ENCODE assay signal across 8 mouse cellular contexts in genomic region chr14:29978254-29979204, GRCm38 (mm10). TPM values are rescaled to one million over a fixed set of nuclear protein-coding genes. Genes with fewer than 3 reads are reported as not detected.
DNase-seq lines count a peak whose midpoint lies in the region; ATAC-seq and TF ChIP-seq lines count a peak whose summit lies in the region.

Gene Actr8, plus strand, starts transcription at chr14:29978337.

- peaks cover 10% of the 10 kb centered on the region for H3K4me1 ChIP-seq in hindbrain, embryonic 10.5 days (replicated peaks)
- H3K4me1 ChIP-seq in lung, postnatal 0 days (ENCODE audit: insufficient read depth, low read depth, low read length) = peaks cover 9% of the 10 kb centered on the region; the same call in 1 of the 2 replicates

- TF ChIP-seq CTCF in lung, postnatal 0 days (IDR thresholded peaks at IDR 0.05) = no peak

- H3K9ac ChIP-seq in lung, postnatal 0 days (replicated peaks; ENCODE audit: low read depth) = peak within 1 kb of the TSS; percentile 80

- 4% methylated on average over 44 of the region's 44 CpGs for WGBS in hindbrain, embryonic 10.5 days
- WGBS in lung, postnatal 0 days = under 1% methylated on average over 33 of the region's 44 CpGs

- H3K9me3 ChIP-seq in hindbrain, embryonic 10.5 days = peaks cover 12% of the 10 kb centered on the region
- no peaks in the 10 kb centered on the region for H3K9me3 ChIP-seq in lung, postnatal 0 days (ENCODE audit: low read length)

- no peak for TF ChIP-seq EP300 in lung, postnatal 0 days (IDR thresholded peaks at IDR 0.05)

- no peaks in the 10 kb centered on the region for H3K27me3 ChIP-seq in hindbrain, embryonic 10.5 days (ENCODE audit: insufficient read depth, poor library complexity, severe bottlenecking)
- no peaks in the 10 kb centered on the region for H3K27me3 ChIP-seq in lung, postnatal 0 days (replicated peaks; ENCODE audit: insufficient read depth, low read length)

- H3K27ac ChIP-seq in hindbrain, embryonic 10.5 days = peak within 1 kb of the TSS; percentile 97
- H3K27ac ChIP-seq in lung, postnatal 0 days (ENCODE audit: low read length) = peak within 1 kb of the TSS; percentile 89

- ATAC-seq in frontal cortex, adult (ENCODE audit: low TSS enrichment) = peak; percentile 87
- peak; percentile 98 for ATAC-seq in lung, postnatal 0 days

- peak; percentile 82 for DNase-seq in MEL-GATA-1-ER (ENCODE audit: extremely low read depth, low read depth)
- peak; percentile 92 for DNase-seq in cerebellum, adult 8-10 months
- peak; percentile 95 for DNase-seq in hindbrain, embryonic 10.5 days (ENCODE audit: low spot score)
- DNase-seq in layer of hippocampus, adult 9-11 months = peak; percentile 90
- DNase-seq in lung, postnatal 0 days (ENCODE audit: low spot score) = peak; percentile 95
- peak; percentile 91 for DNase-seq in ovary, postnatal 14 days (ENCODE audit: low spot score)
- DNase-seq in thymus, postnatal 14 days = peak; percentile 92

- peaks cover 70% of the 10 kb centered on the region for H3K36me3 ChIP-seq in hindbrain, embryonic 10.5 days
- peaks cover 21% of the 10 kb centered on the region; the same call in 1 of the 2 replicates for H3K36me3 ChIP-seq in lung, postnatal 0 days (ENCODE audit: insufficient read depth, low read length)

- peak within 1 kb of the TSS; percentile 80 for H3K4me3 ChIP-seq in hindbrain, embryonic 10.5 days
- H3K4me3 ChIP-seq in lung, postnatal 0 days (ENCODE audit: low read depth, low read length) = peak within 1 kb of the TSS; percentile 63

- peak within 1 kb of the TSS; percentile 52 for H3K4me2 ChIP-seq in lung, postnatal 0 days (replicated peaks; ENCODE audit: low read depth, low read length)

RNA-seq across cellular contexts. Expression of gene Actr8, which starts in this region (rescaled TPM):
- polyA plus RNA-seq in hindbrain, embryonic 10.5 days (2016; fragmentation: Nextera tagmentation; extraction: Ambion mirVana) = 89.1 and 92.4 TPM in 2 replicates
- 38.5 and 39.2 TPM in 2 replicates for polyA plus RNA-seq in lung, postnatal 0 days (2015; fragmentation: Nextera tagmentation; extraction: Ambion mirVana)

Comparison
In these comparisons a context has a peak if more than half of its experiments do, and no peak if none do; other contexts are left out.
1. Peak in every context shown above with its lines: DNase-seq, ATAC-seq, H3K4me3 ChIP-seq and H3K27ac ChIP-seq.